In genomic region chr13:40855266-40855665, GRCm38 (mm10) we compare ENCODE assay signal across 10 mouse cellular contexts. TPM values are rescaled to one million over a fixed set of nuclear protein-coding genes. Genes with fewer than 3 reads are reported as not detected.
DNase-seq lines count a peak whose midpoint lies in the region; ATAC-seq and TF ChIP-seq lines count a peak whose summit lies in the region.
"Had no signal": no experiment of that assay in that cellular context is flagged by ENCODE, and none has a peak within 500 bp of the region (broad histone marks: within the 10 kb centered on the region; RNA-seq: fewer than 3 reads in every experiment).

No protein-coding gene starts in this region.

- 71% methylated on average over 6 of the region's 6 CpGs for WGBS in limb, embryonic 12.5 days
- 76% methylated on average over 6 of the region's 6 CpGs for WGBS in limb, embryonic 10.5 days
- 69% methylated on average over 6 of the region's 6 CpGs for whole genome bisulfite sequencing in embryonic facial prominence, embryonic 14.5 days
- 43% methylated on average over 6 of the region's 6 CpGs for WGBS in kidney, adult 2 months
- 63% methylated on average over 6 of the region's 6 CpGs for WGBS in liver, embryonic 14.5 days (ENCODE audit: insufficient replicate concordance)

- H3K27ac ChIP-seq in limb, embryonic 12.5 days, result no peak overlapping the region
- no peak overlapping the region for H3K27ac ChIP-seq in limb, embryonic 10.5 days
- no peak overlapping the region for H3K27ac ChIP-seq in embryonic facial prominence, embryonic 14.5 days (replicated peaks; ENCODE audit: low read depth, low read length)
- peak overlapping the region; percentile 91 for H3K27ac ChIP-seq in kidney, adult 2 months (ENCODE audit: insufficient read depth, low read depth, low read length)
- H3K27ac ChIP-seq in liver, embryonic 14.5 days, result no peak overlapping the region
- H3K27ac ChIP-seq: midbrain, embryonic 13.5 days had no signal

- H3K4me2 ChIP-seq in limb, embryonic 12.5 days, result peak overlapping the region; percentile 64; the same call in 1 of the 2 replicates
- peak overlapping the region; percentile 67 for H3K4me2 ChIP-seq in embryonic facial prominence, embryonic 14.5 days (ENCODE audit: low read depth, low read length)
- H3K4me2 ChIP-seq in liver, embryonic 14.5 days (ENCODE audit: low read depth), result peak overlapping the region; percentile 68

- no peak overlapping the region for H3K9ac ChIP-seq in limb, embryonic 12.5 days (replicated peaks)
- H3K9ac ChIP-seq in embryonic facial prominence, embryonic 14.5 days (ENCODE audit: low read depth, low read length), result no peak overlapping the region
- no peak overlapping the region for H3K9ac ChIP-seq in liver, embryonic 14.5 days (replicated peaks)

- H3K9me3 ChIP-seq in limb, embryonic 12.5 days, result no peaks in the 10 kb centered on the region
- H3K9me3 ChIP-seq in limb, embryonic 10.5 days (replicated peaks), result no peaks in the 10 kb centered on the region
- no peaks in the 10 kb centered on the region for H3K9me3 ChIP-seq in embryonic facial prominence, embryonic 14.5 days (ENCODE audit: control insufficient read depth, low read length)
- H3K9me3 ChIP-seq in liver, embryonic 14.5 days (ENCODE audit: control insufficient read depth, low read length), result no peaks in the 10 kb centered on the region
- H3K9me3 ChIP-seq: midbrain, embryonic 13.5 days had no signal

- TF ChIP-seq EP300 in liver, embryonic 14.5 days (IDR thresholded peaks at IDR 0.05; ENCODE audit: low read depth), result no peak

- no peaks in the 10 kb centered on the region for H3K36me3 ChIP-seq in limb, embryonic 12.5 days
- no peaks in the 10 kb centered on the region for H3K36me3 ChIP-seq in limb, embryonic 10.5 days
- no peaks in the 10 kb centered on the region for H3K36me3 ChIP-seq in embryonic facial prominence, embryonic 14.5 days (ENCODE audit: control insufficient read depth, insufficient read depth, low read length)
- no peaks in the 10 kb centered on the region for H3K36me3 ChIP-seq in kidney, adult 2 months (ENCODE audit: control insufficient read depth, insufficient read depth, low read length)
- H3K36me3 ChIP-seq in liver, embryonic 14.5 days (replicated peaks; ENCODE audit: control insufficient read depth, insufficient read depth, low read depth), result no peaks in the 10 kb centered on the region
- H3K36me3 ChIP-seq: midbrain, embryonic 13.5 days had no signal

- no peak for DNase-seq in limb, embryonic 10.5 days (ENCODE audit: low spot score)
- no peak for DNase-seq in embryonic facial prominence, embryonic 14.5 days (ENCODE audit: low spot score)
- peak; percentile 78 for DNase-seq in kidney, adult 2 months
- DNase-seq in liver, embryonic 14.5 days (ENCODE audit: low read depth in 3 of 3, low spot score in 3 of 3), result no peak
- DNase-seq in yolk sac, embryonic 10.5 days (ENCODE audit: low spot score), result no peak
- DNase-seq in adrenal gland, adult 8-10 months, result no peak
- no peak for DNase-seq in ovary, postnatal 36 days (ENCODE audit: low spot score)
- DNase-seq: cerebellum, adult 18-20 months had no signal

- no peak for TF ChIP-seq CTCF in kidney, adult 2 months (conservative IDR thresholded peaks at IDR 0.05; ENCODE audit: insufficient read depth, insufficient read length, low read depth, low read length)
- no peak for TF ChIP-seq CTCF in liver, embryonic 14.5 days (IDR thresholded peaks at IDR 0.05; ENCODE audit: low read depth)

- ATAC-seq in limb, embryonic 12.5 days (ENCODE audit: insufficient number of reproducible peaks, insufficient read depth, low FRiP score, low TSS enrichment, low read depth), result no peak
- no peak for ATAC-seq in embryonic facial prominence, embryonic 14.5 days (ENCODE audit: low read depth)
- no peak for ATAC-seq in liver, embryonic 14.5 days (ENCODE audit: insufficient read depth)
- ATAC-seq: midbrain, embryonic 13.5 days had no signal

- peaks cover 19% of the 10 kb centered on the region for H3K4me1 ChIP-seq in limb, embryonic 12.5 days (replicated peaks)
- peaks cover 21% of the 10 kb centered on the region for H3K4me1 ChIP-seq in limb, embryonic 10.5 days
- no peaks in the 10 kb centered on the region; the same call in 1 of the 2 replicates for H3K4me1 ChIP-seq in embryonic facial prominence, embryonic 14.5 days (ENCODE audit: control insufficient read depth, insufficient read depth, low read length)
- peaks cover 21% of the 10 kb centered on the region for H3K4me1 ChIP-seq in kidney, adult 2 months (ENCODE audit: control insufficient read depth, insufficient read depth, low read length)
- peaks cover 0 to 14% of the 10 kb centered on the region in 2 experiments; a peak in 2 of 4 replicates for H3K4me1 ChIP-seq in liver, embryonic 14.5 days (replicated peaks; ENCODE audit: control insufficient read depth in 2 of 2, insufficient read depth in 2 of 2, low read length in 1 of 2)

- H3K27me3 ChIP-seq in limb, embryonic 12.5 days, result no peaks in the 10 kb centered on the region
- H3K27me3 ChIP-seq in limb, embryonic 10.5 days (ENCODE audit: low read depth, poor library complexity, severe bottlenecking), result no peaks in the 10 kb centered on the region
- no peaks in the 10 kb centered on the region for H3K27me3 ChIP-seq in embryonic facial prominence, embryonic 14.5 days (replicated peaks; ENCODE audit: control insufficient read depth, insufficient read depth, low read length)
- H3K27me3 ChIP-seq in kidney, adult 2 months (replicated peaks; ENCODE audit: control insufficient read depth, insufficient read depth, low read length), result no peaks in the 10 kb centered on the region
- no peaks in the 10 kb centered on the region for H3K27me3 ChIP-seq in liver, embryonic 14.5 days (ENCODE audit: control insufficient read depth, insufficient read depth, low read length)
- H3K27me3 ChIP-seq: midbrain, embryonic 13.5 days had no signal

- H3K4me3 ChIP-seq in limb, embryonic 12.5 days (replicated peaks), result no peak overlapping the region
- H3K4me3 ChIP-seq in limb, embryonic 10.5 days, result no peak overlapping the region
- no peak overlapping the region for H3K4me3 ChIP-seq in embryonic facial prominence, embryonic 14.5 days (ENCODE audit: low read depth, low read length)
- peak overlapping the region; percentile 9; the same call in 1 of the 2 replicates for H3K4me3 ChIP-seq in kidney, adult 2 months (ENCODE audit: insufficient read depth, low read depth, low read length)
- H3K4me3 ChIP-seq in liver, embryonic 14.5 days (ENCODE audit: insufficient read depth in 1 of 2, low read depth in 2 of 2, low read length in 2 of 2), result no peak overlapping the region

- TF ChIP-seq POLR2A in kidney, adult 2 months (IDR thresholded peaks at IDR 0.05; ENCODE audit: low read depth, low read length), result no peak

RNA-seq across cellular contexts. Expression of gene Gcnt2, which starts 4.3 kb away (rescaled TPM):
- polyA plus RNA-seq in limb, embryonic 12.5 days (2016; fragmentation: Nextera tagmentation; extraction: Ambion mirVana), result 2.1 and 2.2 TPM in 2 replicates
- polyA plus RNA-seq in limb, embryonic 10.5 days (2016; fragmentation: Nextera tagmentation; extraction: Ambion mirVana), result 1.9 and 2.2 TPM in 2 replicates
- polyA plus RNA-seq in embryonic facial prominence, embryonic 14.5 days (2014; fragmentation: Nextera tagmentation; extraction: Ambion mirVana), result 6.0 and 6.2 TPM in 2 replicates
- polyA plus RNA-seq in kidney, adult 2 months (2012; rRNA removed), result 8.4 and 9.2 TPM in 2 replicates
- polyA plus RNA-seq in liver, embryonic 14.5 days (2012; rRNA removed), result 0.44 and 0.51 TPM in 2 replicates
- polyA plus RNA-seq in liver, embryonic 14.5 days (2014; fragmentation: Nextera tagmentation; extraction: Ambion mirVana), result 0.91 and 1.2 TPM in 2 replicates
- total RNA-seq in adrenal gland, adult 8-10 months (2022), result 1 to 10 TPM; 4.8 to 9.1 (median 7.1) TPM
